8 mouse cellular contexts compared by ENCODE assay signal in the genomic region with DNA sequence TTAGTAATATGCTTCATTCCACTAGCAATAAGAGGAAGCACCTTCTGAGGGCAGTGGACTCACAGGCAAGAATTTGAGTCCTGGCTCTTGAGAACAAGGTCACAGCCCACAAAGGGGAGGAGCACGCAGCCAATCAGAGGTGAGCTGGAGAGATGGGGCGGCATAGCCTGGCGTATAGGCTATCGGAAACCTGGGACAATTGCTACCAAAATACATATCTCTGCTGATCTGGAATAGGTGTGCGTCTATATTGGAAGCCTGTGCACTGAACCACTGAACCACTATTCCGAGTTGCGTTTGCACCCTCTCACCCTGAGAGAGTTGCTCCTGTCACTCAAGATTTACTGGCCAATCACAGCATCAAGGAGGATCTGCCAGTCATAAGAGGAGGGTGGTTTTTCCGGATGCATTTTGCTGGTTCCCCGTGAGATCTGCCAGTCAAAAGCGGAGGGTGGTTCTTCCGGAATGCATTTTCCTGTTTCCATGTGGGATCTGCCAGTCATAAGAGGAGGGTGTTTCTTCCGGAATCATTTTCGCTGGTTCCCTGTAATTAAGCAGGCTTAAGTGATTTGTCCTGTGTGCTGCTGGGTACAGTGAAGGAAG.
DNase-seq lines count a peak whose midpoint lies in the region; ATAC-seq lines count a peak whose summit lies in the region.
"Not testable (repeated sequence)": the region's sequence is repeated elsewhere in the genome, so short reads cannot be mapped to it uniquely, and the experiment has no call there.

No protein-coding gene starts in this region.

- WGBS in intestine, embryonic 14.5 days, result under 1% methylated on average over 13 of the region's 13 CpGs

- peak; percentile 99 for ATAC-seq in intestine, embryonic 14.5 days (replicated peaks; ENCODE audit: low FRiP score, low TSS enrichment, low read depth)

- H3K9me3 ChIP-seq in intestine, embryonic 14.5 days (ENCODE audit: control insufficient read depth, low read length), result not testable (repeated sequence)

- intact Hi-C loops in left cerebral cortex, postnatal 14 days (cut with DNase I), result not testable (repeated sequence)

- H3K9ac ChIP-seq in intestine, embryonic 14.5 days (ENCODE audit: low read length), result peak overlapping the region; percentile 35; the same call in 1 of the 2 replicates

- peak overlapping the region; percentile 44 for H3K4me3 ChIP-seq in intestine, embryonic 14.5 days (ENCODE audit: low read depth, low read length)

- H3K36me3 ChIP-seq in intestine, embryonic 14.5 days (ENCODE audit: control insufficient read depth, insufficient read depth, low read length), result not testable (repeated sequence)

- H3K27ac ChIP-seq in intestine, embryonic 14.5 days (ENCODE audit: low read depth), result not testable (repeated sequence)

- H3K27me3 ChIP-seq in intestine, embryonic 14.5 days (replicated peaks; ENCODE audit: control insufficient read depth, insufficient read depth, low read length), result not testable (repeated sequence)

- 0 out of 2 replicates have a peak overlapping the region, but pooled peaks have one; percentile 48 for H3K4me2 ChIP-seq in intestine, embryonic 14.5 days (ENCODE audit: low read length)

- peak; percentile 66 to 74 for DNase-seq in adrenal gland, adult 18-20 months (ENCODE audit: low spot score in 2 of 2)
- peak; percentile 79 for DNase-seq in embryo, embryonic 11 days
- peak; percentile 90 for DNase-seq in gastrocnemius, postnatal 25 days
- peak; percentile 89 for DNase-seq in intestine, embryonic 14.5 days (ENCODE audit: low spot score)
- DNase-seq in left cerebral cortex, postnatal 14 days (ENCODE audit: low spot score in 2 of 2), result peak; percentile 87 to 95
- peak; percentile 80 for DNase-seq in mesoderm, embryonic 11.5 days (ENCODE audit: low read depth, low spot score)
- peak; percentile 88 to 94 for DNase-seq in right cerebral cortex, postnatal 36 days (ENCODE audit: low spot score in 2 of 2)
- DNase-seq in yolk sac, embryonic 10.5 days (ENCODE audit: low spot score), result peak; percentile 86

- H3K4me1 ChIP-seq in intestine, embryonic 14.5 days (replicated peaks; ENCODE audit: control insufficient read depth, insufficient read depth, low read length), result not testable (repeated sequence)
